Mouse (Mus musculus): Measurements from ENCODE around the gene Amigo1. TPM values are rescaled to one million over a fixed set of nuclear protein-coding genes. Genes with fewer than 3 reads are reported as not detected.

Gene Amigo1
- polyA plus RNA-seq, 1 experiment from 2014 or later: 2.8 TPM

DNA sequence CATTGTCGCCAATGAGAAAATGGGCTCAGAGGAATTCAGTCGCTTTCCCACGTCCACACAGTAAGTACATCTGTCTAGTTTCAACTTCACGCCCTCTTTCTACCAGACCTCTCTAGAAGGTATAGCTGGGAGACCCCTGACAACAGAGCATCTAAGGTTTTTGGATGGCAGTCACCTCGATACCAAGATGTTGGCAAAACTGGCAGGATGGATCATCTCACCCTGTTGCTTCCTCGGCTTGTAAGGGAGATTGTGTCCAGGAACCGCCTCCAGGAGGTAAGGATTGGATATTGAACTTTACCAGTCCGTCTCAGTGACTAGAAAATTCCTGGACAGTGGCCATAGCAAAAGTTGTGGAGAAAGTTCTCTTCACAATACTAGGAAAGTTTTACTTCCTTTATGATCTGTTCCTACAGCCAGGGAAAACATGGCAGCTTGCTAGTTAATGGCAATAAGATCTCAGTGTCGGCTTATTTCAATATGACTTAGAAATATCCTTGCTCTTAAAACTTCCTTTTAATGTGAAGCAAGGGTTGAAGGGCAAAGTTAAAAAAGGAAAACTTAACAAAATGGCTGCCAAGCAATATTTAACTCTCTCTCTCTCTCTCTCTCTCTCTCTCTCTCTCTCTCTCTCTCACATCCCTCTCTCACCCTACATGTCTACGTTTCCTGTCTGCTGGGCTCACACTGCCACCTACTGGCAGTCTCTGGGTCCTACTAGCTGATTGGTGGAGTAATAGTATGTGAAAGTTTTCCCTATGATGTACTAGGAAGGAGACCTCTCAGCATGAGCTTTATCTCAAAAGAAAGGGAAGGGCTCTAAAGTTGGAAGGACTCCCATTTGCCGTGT lies 38.5 kb upstream of the Amigo1 start:
- H3K4me3 ChIP-seq (ENCODE audit: low read depth, low read length): no peak overlapping the region
- peak; percentile 98 for TF ChIP-seq CTCF (IDR thresholded peaks at IDR 0.05; ENCODE audit: low read depth)

DNA sequence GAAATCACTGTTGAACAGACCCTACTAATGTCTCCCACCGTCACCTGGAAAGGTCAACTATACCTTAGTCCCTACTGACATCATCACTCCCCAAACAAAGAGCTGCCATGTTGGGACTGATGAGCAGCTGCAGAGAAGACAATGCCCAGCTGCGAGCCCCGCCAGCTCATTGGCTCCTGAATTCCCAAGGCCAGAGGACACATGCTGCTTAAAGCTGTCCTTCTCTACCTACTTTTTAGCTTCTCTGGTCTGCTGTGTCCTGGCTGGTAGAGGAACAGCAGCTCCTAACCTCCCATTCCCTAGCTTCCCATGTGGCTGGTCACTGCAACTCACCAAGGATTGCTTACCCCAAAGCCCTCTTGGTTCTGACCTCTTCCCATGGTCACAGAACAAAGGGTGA lies 33.8 kb upstream of the Amigo1 start:
- WGBS: 81% methylated on average over 3 of the region's 3 CpGs
- H3K4me3 ChIP-seq (ENCODE audit: low read depth, low read length): no peak overlapping the region
- H3K27ac ChIP-seq (ENCODE audit: low read depth, low read length): no peak overlapping the region
- H3K36me3 ChIP-seq (ENCODE audit: control insufficient read depth, insufficient read depth): no peaks in the 10 kb centered on the region
- H3K9me3 ChIP-seq (ENCODE audit: control insufficient read depth): no peaks in the 10 kb centered on the region
- H3K27me3 ChIP-seq (replicated peaks; ENCODE audit: control insufficient read depth, insufficient read depth, low read length): no peaks in the 10 kb centered on the region
- ATAC-seq: no peak
- H3K4me2 ChIP-seq (replicated peaks; ENCODE audit: low read depth): no peak overlapping the region
- H3K4me1 ChIP-seq (replicated peaks; ENCODE audit: control insufficient read depth, insufficient read depth, low read length): no peaks in the 10 kb centered on the region
- H3K9ac ChIP-seq (ENCODE audit: low read depth, low read length): no peak overlapping the region
- no peak for TF ChIP-seq CTCF (IDR thresholded peaks at IDR 0.05; ENCODE audit: low read depth)

More for the DNA sequence above, 38.5 kb upstream of the Amigo1 start:
- peak overlapping the region; percentile 9; the same call in 1 of the 2 replicates for H3K27ac ChIP-seq (ENCODE audit: low read depth, low read length)
- peak; percentile 68 for ATAC-seq
- no peaks in the 10 kb centered on the region for H3K4me1 ChIP-seq (replicated peaks; ENCODE audit: control insufficient read depth, insufficient read depth, low read length)
- H3K9me3 ChIP-seq (ENCODE audit: control insufficient read depth): no peaks in the 10 kb centered on the region
- no peak overlapping the region for H3K9ac ChIP-seq (ENCODE audit: low read depth, low read length)
- 60% methylated on average over 11 of the region's 11 CpGs for WGBS
- H3K27me3 ChIP-seq (replicated peaks; ENCODE audit: control insufficient read depth, insufficient read depth, low read length): no peaks in the 10 kb centered on the region
- no peaks in the 10 kb centered on the region for H3K36me3 ChIP-seq (ENCODE audit: control insufficient read depth, insufficient read depth)
- 0 out of 2 replicates have a peak overlapping the region, but pooled peaks have one; percentile 7 for H3K4me2 ChIP-seq (replicated peaks; ENCODE audit: low read depth)

DNA sequence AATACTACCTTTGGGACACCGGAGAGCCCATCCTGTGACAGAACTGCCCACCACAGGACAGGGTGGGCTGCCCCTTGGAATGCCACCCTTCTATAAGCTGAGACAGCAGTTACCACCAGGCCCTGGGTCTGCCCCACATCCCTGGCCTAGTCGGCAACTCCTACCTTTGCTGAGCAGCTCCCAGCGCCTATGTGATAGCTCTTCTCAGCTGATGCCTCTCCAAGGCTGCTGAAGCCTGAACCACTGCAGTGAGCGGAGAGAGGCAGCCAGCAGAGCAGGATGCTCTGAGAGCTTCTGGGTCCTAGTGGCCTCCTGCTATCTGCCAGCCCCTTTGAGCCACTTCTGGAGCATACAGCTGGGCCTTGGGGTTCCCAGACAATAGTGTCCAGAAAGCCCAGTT lies 31.5 kb upstream of the Amigo1 start, which contains the start of gene Gpr61:
TSS of gene Gpr61 (minus strand) at position 227 of the 400 bp plus-strand sequence.
- ATAC-seq: no peak
- Histone ChIP-seq H3K4me2 (replicated peaks; ENCODE audit: low read depth) (no peak within 1 kb of the TSS), H3K4me1 (replicated peaks; ENCODE audit: control insufficient read depth, insufficient read depth, low read length) (no peaks in the 10 kb centered on the region), H3K36me3 (ENCODE audit: control insufficient read depth, insufficient read depth) (no peaks in the 10 kb centered on the region), H3K27ac (ENCODE audit: low read depth, low read length) (no peak within 1 kb of the TSS), H3K9me3 (ENCODE audit: control insufficient read depth) (no peaks in the 10 kb centered on the region), H3K9ac (ENCODE audit: low read depth, low read length) (no peak within 1 kb of the TSS), H3K27me3 (replicated peaks; ENCODE audit: control insufficient read depth, insufficient read depth, low read length) (no peaks in the 10 kb centered on the region), H3K4me3 (ENCODE audit: low read depth, low read length) (no peak within 1 kb of the TSS)
- TF ChIP-seq CTCF (IDR thresholded peaks at IDR 0.05; ENCODE audit: low read depth): no peak
- WGBS: 47% methylated on average over 4 of the region's 4 CpGs

DNA sequence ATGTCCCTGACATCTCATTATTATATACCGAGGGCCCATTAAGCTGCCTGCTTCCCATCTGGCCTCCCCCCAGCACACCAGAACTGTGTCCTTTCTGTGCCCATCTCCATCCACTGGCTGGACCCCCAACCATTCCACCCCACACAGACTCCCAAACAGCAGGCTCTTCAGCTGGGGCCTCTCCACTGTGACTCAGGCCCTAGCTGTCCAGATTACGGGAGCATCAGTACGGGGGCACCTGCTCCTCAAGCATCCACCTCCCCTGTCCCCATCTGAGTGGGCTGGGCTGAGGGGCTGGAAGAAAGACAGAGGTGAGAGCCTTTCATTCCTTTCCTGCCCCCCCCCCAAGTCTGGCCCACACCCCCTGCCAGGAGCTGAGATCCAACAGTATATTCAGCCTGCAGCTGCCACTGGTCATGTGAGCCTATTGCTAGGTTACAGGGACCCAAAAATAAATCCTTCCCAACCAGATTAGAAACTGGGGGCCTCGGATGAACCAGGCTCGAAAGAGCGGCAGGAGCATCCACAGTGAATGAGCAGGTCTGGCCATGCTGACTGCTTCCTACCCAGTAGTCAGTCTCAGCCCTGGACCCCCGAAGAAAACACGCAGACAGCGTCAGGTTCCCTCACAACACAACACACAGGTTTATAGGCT lies 27.6 kb upstream of the Amigo1 start:
- WGBS: 65% methylated on average over 9 of the region's 9 CpGs
- no peaks in the 10 kb centered on the region for H3K36me3 ChIP-seq (ENCODE audit: control insufficient read depth, insufficient read depth)
- H3K4me1 ChIP-seq (replicated peaks; ENCODE audit: control insufficient read depth, insufficient read depth, low read length): no peaks in the 10 kb centered on the region
- H3K27ac ChIP-seq (ENCODE audit: low read depth, low read length): no peak overlapping the region
- no peak overlapping the region for H3K4me3 ChIP-seq (ENCODE audit: low read depth, low read length)
- H3K27me3 ChIP-seq (replicated peaks; ENCODE audit: control insufficient read depth, insufficient read depth, low read length): no peaks in the 10 kb centered on the region
- TF ChIP-seq CTCF (IDR thresholded peaks at IDR 0.05; ENCODE audit: low read depth): no peak
- no peak for ATAC-seq
- H3K9ac ChIP-seq (ENCODE audit: low read depth, low read length): no peak overlapping the region
- no peak overlapping the region for H3K4me2 ChIP-seq (replicated peaks; ENCODE audit: low read depth)
- H3K9me3 ChIP-seq (ENCODE audit: control insufficient read depth): no peaks in the 10 kb centered on the region

DNA sequence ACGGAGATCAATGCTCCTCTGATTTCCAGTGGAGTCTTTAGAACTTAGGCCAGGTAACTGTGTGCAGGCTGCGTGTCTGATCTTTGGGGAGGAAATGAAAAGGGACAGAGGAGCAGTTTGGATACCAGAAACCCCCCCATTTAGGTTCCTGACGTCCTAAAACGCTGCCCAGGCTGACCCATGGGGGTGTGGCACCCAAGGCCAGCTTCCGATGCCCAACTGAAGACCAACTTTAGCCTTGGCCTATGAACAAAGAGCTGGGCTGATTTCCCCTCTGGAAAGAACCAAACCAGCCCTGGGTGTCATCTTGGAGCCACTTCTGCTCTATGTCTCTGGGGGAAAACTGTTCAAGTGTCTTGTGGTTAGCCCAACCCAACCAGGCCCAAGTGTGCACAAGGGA lies 22.0 kb upstream of the Amigo1 start:
- no peaks in the 10 kb centered on the region for H3K4me1 ChIP-seq (replicated peaks; ENCODE audit: control insufficient read depth, insufficient read depth, low read length)
- H3K27me3 ChIP-seq (replicated peaks; ENCODE audit: control insufficient read depth, insufficient read depth, low read length): no peaks in the 10 kb centered on the region
- 66% methylated on average over 5 of the region's 5 CpGs for WGBS
- H3K9ac ChIP-seq (ENCODE audit: low read depth, low read length): no peak overlapping the region
- H3K4me3 ChIP-seq (ENCODE audit: low read depth, low read length): no peak overlapping the region
- no peaks in the 10 kb centered on the region for H3K9me3 ChIP-seq (ENCODE audit: control insufficient read depth)
- no peak for ATAC-seq
- TF ChIP-seq CTCF (IDR thresholded peaks at IDR 0.05; ENCODE audit: low read depth): no peak
- H3K4me2 ChIP-seq (replicated peaks; ENCODE audit: low read depth): no peak overlapping the region
- no peaks in the 10 kb centered on the region for H3K36me3 ChIP-seq (ENCODE audit: control insufficient read depth, insufficient read depth)
- no peak overlapping the region for H3K27ac ChIP-seq (ENCODE audit: low read depth, low read length)

DNA sequence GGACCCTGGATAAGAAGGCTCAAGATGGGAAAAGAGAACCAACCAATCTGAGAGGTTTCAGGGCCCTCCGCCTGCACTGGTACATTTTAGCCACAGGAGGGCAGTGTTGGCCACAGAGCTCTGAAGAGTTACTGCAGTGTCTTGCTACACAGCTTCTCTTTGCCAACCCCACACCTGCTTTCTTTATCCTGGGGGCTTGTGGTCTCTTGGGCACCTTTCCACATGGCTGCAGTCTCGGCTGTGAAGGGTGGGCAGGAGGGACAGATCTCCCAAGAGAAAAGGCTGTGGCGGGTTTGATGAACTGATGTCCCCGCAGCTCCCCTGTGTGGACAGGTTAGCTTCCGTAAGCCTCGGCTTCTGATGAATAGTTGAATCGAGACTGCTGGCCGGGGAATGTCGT lies 21.3 kb upstream of the Amigo1 start:
- no peaks in the 10 kb centered on the region for H3K36me3 ChIP-seq (ENCODE audit: control insufficient read depth, insufficient read depth)
- H3K4me1 ChIP-seq (replicated peaks; ENCODE audit: control insufficient read depth, insufficient read depth, low read length): no peaks in the 10 kb centered on the region
- no peaks in the 10 kb centered on the region for H3K27me3 ChIP-seq (replicated peaks; ENCODE audit: control insufficient read depth, insufficient read depth, low read length)
- H3K4me3 ChIP-seq (ENCODE audit: low read depth, low read length): peak overlapping the region; percentile 20; the same call in 1 of the 2 replicates
- H3K4me2 ChIP-seq (replicated peaks; ENCODE audit: low read depth): peak overlapping the region; percentile 60
- no peaks in the 10 kb centered on the region for H3K9me3 ChIP-seq (ENCODE audit: control insufficient read depth)
- TF ChIP-seq CTCF (IDR thresholded peaks at IDR 0.05; ENCODE audit: low read depth): peak; percentile 98
- H3K27ac ChIP-seq (ENCODE audit: low read depth, low read length): no peak overlapping the region
- H3K9ac ChIP-seq (ENCODE audit: low read depth, low read length): no peak overlapping the region
- 0 out of 2 replicates have a peak, but pooled peaks have one; percentile 47 for ATAC-seq
- WGBS: 13% methylated on average over 9 of the region's 9 CpGs

Data from intestine, postnatal 0 days (tissue).